In genomic region chr7:29764702-29765101, GRCm38 (mm10) we compare ENCODE assay signal across 17 mouse cellular contexts. TPM values are rescaled to one million over a fixed set of nuclear protein-coding genes. Genes with fewer than 3 reads are reported as not detected.
"Had no signal": no experiment of that assay in that cellular context is flagged by ENCODE, and none has a peak within 500 bp of the region (broad histone marks: within the 10 kb centered on the region; RNA-seq: fewer than 3 reads in every experiment).

No protein-coding gene starts in this region.

- DNase-seq: kidney, adult 9 months; kidney, postnatal 36 days; lung, embryonic 14.5 days; lung, postnatal 10 days; thymus, postnatal 4 days had no signal

- H3K36me3 ChIP-seq: liver, embryonic 12.5 days; midbrain, embryonic 13.5 days; neural tube, embryonic 15.5 days had no signal

- H3K9ac ChIP-seq: limb, embryonic 15.5 days; liver, embryonic 12.5 days; lung, embryonic 14.5 days; midbrain, embryonic 13.5 days; neural tube, embryonic 15.5 days had no signal

- H3K27me3 ChIP-seq: limb, embryonic 15.5 days; liver, embryonic 12.5 days; midbrain, embryonic 13.5 days; neural tube, embryonic 15.5 days had no signal

- H3K9me3 ChIP-seq: limb, embryonic 15.5 days; liver, embryonic 12.5 days; midbrain, embryonic 13.5 days; neural tube, embryonic 15.5 days had no signal

- H3K4me2 ChIP-seq: limb, embryonic 15.5 days; liver, embryonic 12.5 days; lung, embryonic 14.5 days; midbrain, embryonic 13.5 days; neural tube, embryonic 15.5 days had no signal

- H3K4me3 ChIP-seq: layer of hippocampus, adult 2 months; left cerebral cortex, adult 2 months; limb, embryonic 15.5 days; liver, embryonic 12.5 days; midbrain, embryonic 13.5 days; neural tube, embryonic 15.5 days had no signal

- H3K27ac ChIP-seq: kidney, postnatal 0 days; layer of hippocampus, adult 2 months; left cerebral cortex, adult 2 months; limb, embryonic 15.5 days; liver, embryonic 12.5 days; macrophage; midbrain, embryonic 13.5 days; neural tube, embryonic 15.5 days; stomach, postnatal 0 days had no signal

- ATAC-seq: liver, embryonic 12.5 days; midbrain, embryonic 13.5 days had no signal

RNA-seq across cellular contexts. Expression of gene Catsperg2, which starts 37.9 kb away (rescaled TPM):
- polyA plus RNA-seq: kidney, postnatal 0 days; limb, embryonic 11.5 days; limb, embryonic 15.5 days; liver, embryonic 12.5 days; liver, embryonic 16.5 days; macrophage; neural tube, embryonic 11.5 days; stomach, postnatal 0 days had no signal
